Mouse (Mus musculus) MEL-GATA-1-ER (cell line): ENCODE data around the gene Stat2.
A peak's percentile ranks its signal among the peaks of the same experiment; 100 is the strongest.
"Not testable (repeated sequence)": the region's sequence is repeated elsewhere in the genome, so short reads cannot be mapped to it uniquely, and the experiment has no call there.

Experiments
- DNase-seq: peaks from one replicate; pipeline ENCODE4 v3.0.0-alpha.2; 2012; ENCODE audit warnings: low read depth; ENCODE audit errors: extremely low read depth

Gene Stat2

GRCm38 (mm10) chr10:128298243-128298642 is 27.9 kb downstream of the Stat2 start:
- DNase-seq, result no peak

- no peak for DNase-seq
Measured at GRCm38 (mm10) chr10:128298702-128299171, 28.4 kb downstream of the Stat2 start, which contains the start of gene Il23a. Il23a (minus strand) TSS chr10:128298752.

GRCm38 (mm10) chr10:128302357-128302756 is 32.0 kb downstream of the Stat2 start:
- DNase-seq, result peak; percentile 26

GRCm38 (mm10) chr10:128302785-128303125 is 32.4 kb downstream of the Stat2 start:
- no peak for DNase-seq

GRCm38 (mm10) chr10:128303126-128304021 is 33.0 kb downstream of the Stat2 start, which contains the start of gene Pan2:
Pan2 (plus strand) TSS chr10:128303335.
- peak; percentile 100 for DNase-seq

GRCm38 (mm10) chr10:128309654-128310053 is 39.3 kb downstream of the Stat2 start:
- DNase-seq, result no peak

- no peak for DNase-seq
Measured at GRCm38 (mm10) chr10:128310177-128310576, 39.8 kb downstream of the Stat2 start.

- no peak for DNase-seq
Measured at GRCm38 (mm10) chr10:128310902-128311301, 40.5 kb downstream of the Stat2 start.

- no peak for DNase-seq
Measured at GRCm38 (mm10) chr10:128315578-128315977, 45.2 kb downstream of the Stat2 start.

GRCm38 (mm10) chr10:128321641-128322040 is 51.3 kb downstream of the Stat2 start:
- no peak for DNase-seq

- DNase-seq, result peak; percentile 77
Measured at GRCm38 (mm10) chr10:128322141-128323108, 52.1 kb downstream of the Stat2 start, which contains the start of gene Cnpy2. Cnpy2 (plus strand) TSS chr10:128322459.

- DNase-seq, result no peak
Measured at GRCm38 (mm10) chr10:128323516-128323915, 53.2 kb downstream of the Stat2 start.

- no peak for DNase-seq
Measured at GRCm38 (mm10) chr10:128326825-128327224, 56.5 kb downstream of the Stat2 start.

GRCm38 (mm10) chr10:128327610-128328009 is 57.3 kb downstream of the Stat2 start:
- DNase-seq, result no peak

GRCm38 (mm10) chr10:128332358-128333249 is 62.2 kb downstream of the Stat2 start:
- DNase-seq, result not testable (repeated sequence)

GRCm38 (mm10) chr10:128335582-128335981 is 65.2 kb downstream of the Stat2 start:
- peak; percentile 77 for DNase-seq

GRCm38 (mm10) chr10:128336195-128336594 is 65.8 kb downstream of the Stat2 start:
- DNase-seq, result no peak

GRCm38 (mm10) chr10:128336597-128336996 is 66.2 kb downstream of the Stat2 start:
- peak; percentile 37 for DNase-seq

- peak; percentile 98 for DNase-seq
Measured at GRCm38 (mm10) chr10:128337306-128338181, 67.2 kb downstream of the Stat2 start, which contains the start of gene Cs. Cs (plus strand) TSS chr10:128337734.
